Mouse (Mus musculus) stomach, postnatal 0 days (tissue): ENCODE results near the gene Rab13.

Experiments used
- CTCF ChIP-seq: IDR thresholded peaks from 2 replicates; pipeline ENCODE4 v1.5.1; 2016; ENCODE audit warnings: antibody characterized with exemption, low read depth, mild to moderate bottlenecking, moderate library complexity
- EP300 ChIP-seq: optimal IDR thresholded peaks from 2 replicates; pipeline ENCODE3; 2016; ENCODE audit warnings: antibody characterized with exemption

DNA sequence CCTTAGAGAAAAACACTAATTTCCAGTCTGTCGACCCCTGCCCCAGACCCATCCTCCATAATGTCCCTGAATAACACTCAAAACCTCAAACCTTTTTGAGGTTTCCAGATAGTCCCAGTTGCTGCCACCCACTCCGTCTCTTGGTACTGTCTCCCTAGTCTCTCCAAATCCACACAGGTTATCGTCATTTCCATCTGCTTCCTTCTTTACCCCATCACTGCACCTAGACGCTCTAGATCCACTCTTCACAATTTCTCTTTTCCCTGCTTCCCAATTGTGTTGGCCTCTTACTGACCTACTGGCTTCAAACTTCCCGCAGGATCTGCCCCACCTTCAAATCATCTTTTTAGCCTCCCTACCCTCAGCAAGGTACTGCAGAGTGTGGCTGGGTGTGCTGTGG lies 7.6 kb downstream of the Rab13 start:
- TF ChIP-seq EP300 (no peak), CTCF (no peak)
